Mouse (Mus musculus): ENCODE measurements around the gene Hadh. TPM values are rescaled to one million over a fixed set of nuclear protein-coding genes. Genes with fewer than 3 reads are reported as not detected.

The Hadh gene
- polyA plus RNA-seq, 1 experiment = 40.5 TPM

- DNase-seq = no peak
- TF ChIP-seq POLR2A (IDR thresholded peaks at IDR 0.05; ENCODE audit: borderline replicate concordance, insufficient read depth, low read length) = no peak
- no peak for TF ChIP-seq CTCF (IDR thresholded peaks at IDR 0.05; ENCODE audit: borderline replicate concordance, insufficient read depth, low read depth, low read length)
- Histone ChIP-seq H3K27me3 (ENCODE audit: control insufficient read depth, insufficient read depth, low read length) (no peaks in the 10 kb centered on the region), H3K27ac (ENCODE audit: insufficient read depth, low read length) (no peak overlapping the region), H3K4me1 (ENCODE audit: control insufficient read depth, insufficient read depth, low read length) (no peaks in the 10 kb centered on the region), H3K4me3 (replicated peaks; ENCODE audit: insufficient read depth, low read depth, low read length) (no peak overlapping the region)
- WGBS = 67% methylated on average over 6 of the region's 6 CpGs
Measured at GRCm38 (mm10) chr3:131270381-131270780, 1.5 kb downstream of the Hadh start.

GRCm38 (mm10) chr3:131266366-131267050, 5.4 kb downstream of the Hadh start:
- no peaks in the 10 kb centered on the region for H3K4me1 ChIP-seq (ENCODE audit: control insufficient read depth, insufficient read depth, low read length)
- H3K27me3 ChIP-seq (ENCODE audit: control insufficient read depth, insufficient read depth, low read length) = no peaks in the 10 kb centered on the region
- no peak for DNase-seq
- WGBS = 75% methylated on average over 3 of the region's 3 CpGs
- TF ChIP-seq POLR2A (IDR thresholded peaks at IDR 0.05; ENCODE audit: borderline replicate concordance, insufficient read depth, low read length) = no peak
- TF ChIP-seq CTCF (IDR thresholded peaks at IDR 0.05; ENCODE audit: borderline replicate concordance, insufficient read depth, low read depth, low read length) = no peak
- no peak overlapping the region for H3K4me3 ChIP-seq (replicated peaks; ENCODE audit: insufficient read depth, low read depth, low read length)
- H3K27ac ChIP-seq (ENCODE audit: insufficient read depth, low read length) = no peak overlapping the region

GRCm38 (mm10) chr3:131265516-131265915, 6.4 kb downstream of the Hadh start:
- WGBS = 89% methylated on average over 8 of the region's 8 CpGs
- H3K27ac ChIP-seq (ENCODE audit: insufficient read depth, low read length) = no peak overlapping the region
- no peak for DNase-seq
- H3K4me1 ChIP-seq (ENCODE audit: control insufficient read depth, insufficient read depth, low read length) = no peaks in the 10 kb centered on the region
- H3K4me3 ChIP-seq (replicated peaks; ENCODE audit: insufficient read depth, low read depth, low read length) = no peak overlapping the region
- no peaks in the 10 kb centered on the region for H3K27me3 ChIP-seq (ENCODE audit: control insufficient read depth, insufficient read depth, low read length)
- TF ChIP-seq POLR2A (IDR thresholded peaks at IDR 0.05; ENCODE audit: borderline replicate concordance, insufficient read depth, low read length) (no peak), CTCF (IDR thresholded peaks at IDR 0.05; ENCODE audit: borderline replicate concordance, insufficient read depth, low read depth, low read length) (no peak)

- no peak for TF ChIP-seq POLR2A (IDR thresholded peaks at IDR 0.05; ENCODE audit: borderline replicate concordance, insufficient read depth, low read length)
- TF ChIP-seq CTCF (IDR thresholded peaks at IDR 0.05; ENCODE audit: borderline replicate concordance, insufficient read depth, low read depth, low read length) = no peak
- H3K27me3 ChIP-seq (ENCODE audit: control insufficient read depth, insufficient read depth, low read length) = no peaks in the 10 kb centered on the region
- 87% methylated on average over 15 of the region's 15 CpGs for WGBS
- DNase-seq = no peak
- H3K4me1 ChIP-seq (ENCODE audit: control insufficient read depth, insufficient read depth, low read length) = no peaks in the 10 kb centered on the region
- no peak overlapping the region for H3K4me3 ChIP-seq (replicated peaks; ENCODE audit: insufficient read depth, low read depth, low read length)
- H3K27ac ChIP-seq (ENCODE audit: insufficient read depth, low read length) = no peak overlapping the region
Measured at GRCm38 (mm10) chr3:131263766-131264486, 8.0 kb downstream of the Hadh start.

GRCm38 (mm10) chr3:131260418-131260817, 11.5 kb downstream of the Hadh start:
- Histone ChIP-seq H3K27ac (ENCODE audit: insufficient read depth, low read length) (no peak overlapping the region), H3K4me3 (replicated peaks; ENCODE audit: insufficient read depth, low read depth, low read length) (no peak overlapping the region), H3K27me3 (ENCODE audit: control insufficient read depth, insufficient read depth, low read length) (no peaks in the 10 kb centered on the region), H3K4me1 (ENCODE audit: control insufficient read depth, insufficient read depth, low read length) (no peaks in the 10 kb centered on the region)
- no peak for DNase-seq
- TF ChIP-seq CTCF (IDR thresholded peaks at IDR 0.05; ENCODE audit: borderline replicate concordance, insufficient read depth, low read depth, low read length) (no peak), POLR2A (IDR thresholded peaks at IDR 0.05; ENCODE audit: borderline replicate concordance, insufficient read depth, low read length) (no peak)
- WGBS = 96% methylated on average over 6 of the region's 6 CpGs

GRCm38 (mm10) chr3:131259392-131259965, 12.4 kb downstream of the Hadh start:
- TF ChIP-seq POLR2A (IDR thresholded peaks at IDR 0.05; ENCODE audit: borderline replicate concordance, insufficient read depth, low read length) (no peak), CTCF (IDR thresholded peaks at IDR 0.05; ENCODE audit: borderline replicate concordance, insufficient read depth, low read depth, low read length) (no peak)
- no peak for DNase-seq
- Histone ChIP-seq H3K4me3 (replicated peaks; ENCODE audit: insufficient read depth, low read depth, low read length) (no peak overlapping the region), H3K27ac (ENCODE audit: insufficient read depth, low read length) (no peak overlapping the region), H3K4me1 (ENCODE audit: control insufficient read depth, insufficient read depth, low read length) (no peaks in the 10 kb centered on the region), H3K27me3 (ENCODE audit: control insufficient read depth, insufficient read depth, low read length) (no peaks in the 10 kb centered on the region)
- WGBS = 88% methylated on average over 9 of the region's 9 CpGs

- DNase-seq = no peak
- no peak for TF ChIP-seq CTCF (IDR thresholded peaks at IDR 0.05; ENCODE audit: borderline replicate concordance, insufficient read depth, low read depth, low read length)
- no peak for TF ChIP-seq POLR2A (IDR thresholded peaks at IDR 0.05; ENCODE audit: borderline replicate concordance, insufficient read depth, low read length)
- no peaks in the 10 kb centered on the region for H3K4me1 ChIP-seq (ENCODE audit: control insufficient read depth, insufficient read depth, low read length)
- H3K4me3 ChIP-seq (replicated peaks; ENCODE audit: insufficient read depth, low read depth, low read length) = no peak overlapping the region
- H3K27ac ChIP-seq (ENCODE audit: insufficient read depth, low read length) = no peak overlapping the region
- WGBS = 89% methylated on average over 3 of the region's 3 CpGs
- H3K27me3 ChIP-seq (ENCODE audit: control insufficient read depth, insufficient read depth, low read length) = no peaks in the 10 kb centered on the region
Measured at GRCm38 (mm10) chr3:131258921-131259320, 13.0 kb downstream of the Hadh start.
